Mouse (Mus musculus) gonadal fat pad, adult 2 months (tissue): Measurements from ENCODE around the gene Cnot3. TPM values are rescaled to one million over a fixed set of nuclear protein-coding genes. Genes with fewer than 3 reads are reported as not detected.
"Not testable (repeated sequence)": the region's sequence is repeated elsewhere in the genome, so short reads cannot be mapped to it uniquely, and the experiment has no call there.

Experiments
- DNase-seq: peaks from one replicate; pipeline ENCODE4 v3.0.0-alpha.2; 2012; ENCODE audit warnings: low read depth
- polyA plus RNA-seq: library from polyadenylated mRNA; depleted of rRNA; stranded (reverse); fragments of >200 nt; gene quantifications from 2 replicates; pipeline ENCODE4 v1.2.3, GENCODE M21; 2012

Gene Cnot3
- polyA plus RNA-seq, 1 experiment: 30.7 TPM

- DNase-seq: no peak
These were observed 1.6 kb downstream of the Cnot3 start for GRCm38 (mm10) chr7:3646641-3647040.

DNA sequence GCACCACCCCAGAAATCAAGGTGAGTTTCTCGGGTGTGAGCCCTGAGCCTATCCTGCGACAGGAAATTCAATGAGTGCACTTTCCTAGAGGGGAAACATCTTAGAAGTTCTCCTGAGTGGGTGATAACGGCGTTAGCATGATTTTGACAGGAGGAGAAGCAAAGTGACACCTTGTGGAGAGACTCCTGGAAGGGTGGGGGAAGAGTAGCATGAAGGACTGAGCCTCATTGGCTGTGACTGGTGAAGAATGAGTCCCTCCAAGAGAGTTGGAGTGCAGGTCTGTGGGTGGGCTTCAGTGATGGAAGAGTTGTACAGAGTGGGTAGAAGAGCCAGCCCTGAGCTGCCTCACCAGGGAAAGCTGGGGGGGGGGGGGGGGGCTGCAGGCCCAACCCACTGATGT is 11.9 kb downstream of the Cnot3 start:
- no peak for DNase-seq

GRCm38 (mm10) chr7:3658578-3658977 is 13.5 kb downstream of the Cnot3 start:
- DNase-seq: no peak

- DNase-seq: no peak
These were observed 19.6 kb downstream of the Cnot3 start for GRCm38 (mm10) chr7:3664524-3665214.

- DNase-seq: peak; percentile 93
These were observed 20.4 kb downstream of the Cnot3 start, which contains the start of gene Leng1 for GRCm38 (mm10) chr7:3665215-3666114. Leng1 (minus strand) TSS chr7:3665840.

DNA sequence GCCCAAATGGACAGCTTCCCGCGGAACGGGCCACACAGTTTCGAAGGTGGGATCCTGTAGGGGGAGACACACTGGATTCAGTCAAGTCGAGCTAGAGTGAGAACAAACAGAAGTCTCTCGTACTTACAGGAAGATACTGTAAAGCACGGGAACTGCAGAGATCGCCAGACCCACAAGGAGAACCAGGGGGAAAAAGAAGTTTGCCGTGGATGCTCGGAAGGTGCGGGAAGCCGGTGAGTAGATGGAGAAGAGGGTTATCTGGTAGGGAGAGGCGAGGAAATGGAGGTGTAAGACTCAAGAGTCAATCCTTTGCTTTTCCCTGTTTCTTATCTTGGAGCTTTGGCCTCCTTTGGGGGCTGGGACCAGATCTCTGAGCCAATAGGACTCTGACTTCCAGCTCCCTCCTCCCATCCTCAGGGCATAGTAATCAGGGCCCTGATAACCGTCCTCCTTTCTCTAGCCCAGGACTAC is 21.9 kb downstream of the Cnot3 start:
- DNase-seq: no peak

GRCm38 (mm10) chr7:3674507-3675227 is 29.6 kb downstream of the Cnot3 start:
- no peak for DNase-seq

- DNase-seq: no peak
These were observed 30.1 kb downstream of the Cnot3 start for GRCm38 (mm10) chr7:3675228-3675548.

DNA sequence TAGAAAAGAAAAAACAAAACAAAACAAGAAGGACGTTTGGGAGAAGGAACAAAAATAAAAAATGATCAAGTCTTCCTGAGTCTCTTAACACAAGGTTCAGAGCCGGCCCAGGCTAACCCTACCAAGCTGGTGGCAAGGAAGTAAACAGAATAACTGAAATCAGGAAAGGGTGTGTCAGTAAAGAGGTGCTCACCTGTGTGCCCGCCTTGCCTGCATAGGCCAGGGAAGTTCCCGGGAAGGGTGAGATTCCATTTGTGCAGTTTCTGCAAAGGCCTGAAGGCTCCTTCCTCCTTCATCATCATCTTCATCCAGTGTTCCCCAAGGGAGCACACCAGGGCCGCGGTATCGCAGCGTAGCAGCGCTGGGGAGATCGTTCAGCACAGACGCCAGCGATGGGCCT is 31.3 kb downstream of the Cnot3 start:
- no peak for DNase-seq

DNA sequence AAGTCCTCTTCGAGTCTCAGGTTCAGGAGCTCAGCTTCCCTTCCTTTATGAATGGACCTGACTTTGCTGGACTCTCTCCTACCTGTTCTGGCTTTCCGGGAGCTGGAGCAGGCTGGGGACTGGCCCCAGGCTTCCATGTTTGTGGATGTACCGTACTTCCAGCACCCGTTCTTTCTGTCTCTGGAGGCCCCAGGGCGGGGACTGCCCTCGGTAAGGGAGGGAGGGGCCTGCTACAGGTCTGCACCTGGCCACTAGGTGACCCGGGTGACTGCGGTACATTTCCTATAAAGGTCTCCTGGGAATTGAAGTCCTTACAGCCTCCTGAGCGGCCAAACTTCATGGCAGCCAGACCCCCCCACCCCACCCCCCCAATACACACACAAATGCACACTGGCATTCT is 32.3 kb downstream of the Cnot3 start, which contains the start of gene Tmc4:
Gene Tmc4, minus strand, starts transcription at position 212 of the 400 bp plus-strand sequence.
- DNase-seq: no peak

DNA sequence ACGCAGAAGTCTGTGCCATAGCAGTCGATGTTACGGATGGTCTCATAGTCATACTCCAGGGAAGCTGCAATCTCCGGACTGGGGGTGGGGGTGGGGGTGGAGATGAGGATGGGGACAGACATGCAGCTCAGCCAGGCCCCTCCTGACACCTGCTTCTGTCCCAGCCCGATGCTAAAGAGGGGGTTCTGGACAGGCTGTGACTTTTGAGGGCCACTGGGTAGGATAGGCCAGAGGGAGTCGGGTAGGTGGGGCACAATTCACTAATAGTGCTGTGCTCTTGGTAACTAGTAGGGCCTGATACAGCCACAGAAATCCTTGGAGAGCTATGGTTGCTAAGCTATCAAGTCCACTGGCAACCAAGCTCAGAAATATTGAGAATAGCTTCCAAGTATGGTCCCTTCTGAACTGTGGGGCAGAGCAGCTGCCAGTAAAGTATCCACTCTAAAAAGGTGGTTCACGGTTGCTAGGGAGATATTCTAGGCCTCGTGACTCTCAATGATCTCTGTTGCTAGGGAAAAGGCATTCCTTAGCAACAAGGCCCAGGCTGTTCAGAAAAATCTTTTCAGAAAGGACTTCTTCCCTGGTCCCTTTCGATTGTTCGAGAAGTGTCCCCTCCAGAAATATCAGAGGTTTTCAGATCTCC is 39.0 kb downstream of the Cnot3 start:
- DNase-seq: no peak

DNA sequence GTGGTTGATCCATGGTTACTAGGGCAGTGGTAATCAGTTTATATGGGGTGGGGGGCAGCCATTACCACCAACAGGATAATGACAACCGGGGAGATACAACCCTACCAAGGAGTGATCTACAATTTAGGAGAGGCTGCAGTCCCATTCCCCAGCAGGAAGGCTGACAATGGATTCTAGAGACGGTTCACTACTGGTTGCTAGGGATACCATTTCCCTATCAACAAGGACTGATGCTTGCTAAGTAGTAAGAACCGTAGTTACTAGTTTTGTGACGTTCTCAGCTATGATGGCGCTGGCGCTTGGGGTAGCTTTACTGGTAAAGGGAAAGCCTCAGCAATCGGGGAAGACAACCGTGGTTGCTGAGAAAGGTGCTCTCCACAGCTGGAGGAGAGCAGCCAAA is 39.6 kb downstream of the Cnot3 start:
- no peak for DNase-seq

- DNase-seq: no peak
These were observed 40.5 kb downstream of the Cnot3 start for GRCm38 (mm10) chr7:3685400-3686187.

DNA sequence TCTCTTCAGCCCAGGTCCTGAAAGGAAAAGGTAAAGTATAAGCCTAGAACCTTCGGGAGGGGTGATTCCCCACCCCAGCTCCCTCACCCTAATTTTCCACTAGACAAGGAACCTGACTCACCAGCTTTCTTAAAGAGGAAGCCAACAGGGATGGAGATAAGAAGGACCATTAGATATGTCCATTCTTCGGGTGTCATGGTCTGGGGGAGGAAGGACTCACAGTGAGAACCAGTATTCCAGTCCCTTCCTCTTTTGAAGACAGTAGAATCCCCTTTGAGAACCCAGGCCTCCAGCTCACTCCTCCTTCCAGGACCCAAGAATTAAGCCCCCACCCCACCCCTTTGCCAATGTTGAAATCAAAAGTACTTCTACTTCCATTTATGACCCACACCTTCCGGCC is 46.9 kb downstream of the Cnot3 start:
- DNase-seq: no peak

- no peak for DNase-seq
These were observed 47.4 kb downstream of the Cnot3 start, which contains the start of gene Tsen34 for GRCm38 (mm10) chr7:3692382-3692986. Tsen34 (plus strand) TSS chr7:3692863.

GRCm38 (mm10) chr7:3692987-3693808 is 48.1 kb downstream of the Cnot3 start, which contains the start of gene Mboat7:
Mboat7 (minus strand) TSS chr7:3693523.
- DNase-seq: peak; percentile 94

DNA sequence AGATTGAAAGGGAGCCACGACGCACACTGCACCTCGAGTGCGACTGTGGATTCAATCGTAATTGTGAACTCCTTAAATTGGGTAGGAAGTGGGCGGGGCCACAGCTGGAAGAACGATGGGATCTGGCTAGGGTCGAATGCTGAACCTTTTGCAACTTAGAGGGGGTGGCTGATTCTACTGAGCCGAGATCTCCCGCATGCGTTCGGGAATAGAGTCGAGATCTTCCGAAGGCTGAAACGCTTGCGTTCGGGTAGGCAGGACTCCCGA is 48.7 kb downstream of the Cnot3 start:
- DNase-seq: no peak

DNA sequence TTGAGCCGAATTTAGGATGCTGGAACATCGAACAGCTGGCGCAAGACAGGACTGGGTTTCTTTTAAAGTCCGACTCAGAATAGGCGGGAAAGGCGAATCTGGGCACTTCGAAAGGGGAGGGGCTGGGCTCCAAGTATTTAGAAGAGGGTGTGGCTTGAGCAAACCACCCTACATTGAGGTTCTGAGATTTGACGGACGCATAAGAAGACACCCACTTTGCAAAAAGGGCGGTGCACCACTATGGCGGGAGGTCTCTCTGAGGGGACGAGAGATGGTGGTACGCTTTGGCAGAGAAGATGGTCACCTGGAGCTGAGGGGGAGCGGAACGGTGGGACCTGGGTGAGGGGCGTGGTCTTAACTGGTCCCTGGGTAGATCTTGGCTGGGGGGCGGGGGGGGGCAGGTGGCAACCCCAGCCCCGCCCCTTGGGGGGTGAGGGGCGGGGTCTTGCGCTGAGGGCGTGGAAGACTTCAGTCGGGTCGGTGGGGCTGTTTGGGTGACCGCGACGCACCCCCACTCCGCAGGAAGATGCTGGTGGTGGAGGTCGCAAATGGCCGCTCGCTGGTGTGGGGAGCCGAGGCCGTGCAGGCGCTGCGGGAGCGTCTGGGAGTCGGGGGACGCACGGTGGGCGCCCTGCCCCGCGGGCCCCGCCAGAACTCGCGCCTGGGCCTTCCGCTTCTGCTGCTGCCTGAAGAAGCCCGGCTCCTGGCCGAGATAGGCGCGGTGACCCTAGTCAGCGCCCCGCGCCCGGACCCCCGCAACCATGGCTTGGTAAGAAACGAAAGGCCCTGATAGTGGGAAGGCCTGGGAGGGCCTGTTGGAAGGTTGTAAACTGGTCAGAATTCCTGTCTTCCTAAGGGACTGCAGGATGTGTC is 49.2 kb downstream of the Cnot3 start:
- DNase-seq: peak; percentile 68

DNA sequence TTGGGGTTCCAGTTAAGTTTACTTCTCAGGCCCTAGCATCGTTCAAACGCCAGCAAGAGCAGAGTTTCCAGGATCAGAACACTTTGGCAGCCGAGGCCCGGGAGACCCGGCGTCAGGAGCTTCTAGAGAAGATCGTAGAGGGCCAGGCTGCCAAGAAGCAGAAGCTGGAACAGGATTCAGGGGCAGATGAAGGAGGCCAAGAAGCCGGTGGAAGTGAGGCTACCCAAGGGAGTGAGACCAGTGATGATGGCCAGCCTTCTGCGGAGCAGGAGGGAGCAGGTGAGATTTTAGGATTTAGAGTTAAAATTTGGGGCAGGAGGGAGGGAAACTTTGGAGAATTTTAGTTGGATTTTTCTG is 49.9 kb downstream of the Cnot3 start:
- DNase-seq: not testable (repeated sequence)
